Mouse (Mus musculus): ENCODE results near the gene Naa15.

DNA sequence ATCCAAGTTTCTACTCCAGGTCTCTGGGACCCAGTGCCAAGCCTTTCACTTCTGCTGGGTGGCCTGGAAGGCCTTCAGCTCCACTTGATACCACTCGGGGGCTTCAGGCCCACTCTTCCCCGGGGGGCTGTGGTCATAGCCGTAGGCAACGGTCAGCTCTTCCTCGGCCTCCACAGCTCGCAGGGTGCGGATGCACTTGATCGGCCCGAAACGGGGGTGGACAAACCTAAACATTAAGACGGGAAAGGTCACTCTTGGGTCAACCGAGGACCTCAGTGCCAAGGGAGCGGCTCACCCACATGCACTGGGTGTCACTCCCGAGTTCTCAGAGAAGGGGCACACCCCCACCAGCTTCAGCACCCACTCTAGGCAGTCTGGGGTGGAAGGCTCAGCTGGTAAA lies 106.3 kb downstream of the Naa15 start:
- no peak for TF ChIP-seq CTCF (IDR thresholded peaks at IDR 0.05; ENCODE audit: low read depth, low read length)
- TF ChIP-seq POLR2A (IDR thresholded peaks at IDR 0.05; ENCODE audit: borderline replicate concordance, low read depth, low read length), result no peak

Data from bone marrow macrophage, adult 2 months (primary cell).